Mouse (Mus musculus) cortical plate, adult 2 months (tissue): Measurements from ENCODE around the gene Tcl1b5.

Experiments used
- CTCF ChIP-seq: fragments of 200-500 bp; IDR thresholded peaks from 2 replicates; pipeline ENCODE4 v1.5.1; 2011; ENCODE audit warnings: mild to moderate bottlenecking, control low read depth, low read length; ENCODE audit not compliant: insufficient read depth; ENCODE audit errors: extremely low read depth
- POLR2A ChIP-seq: fragments of 200-500 bp; IDR thresholded peaks from 2 replicates; pipeline ENCODE4 v1.6.1; 2011; ENCODE audit warnings: mild to moderate bottlenecking, low read length, control low read depth; ENCODE audit not compliant: insufficient read depth; ENCODE audit errors: extremely low read depth

GRCm38 (mm10) chr12:105222601-105223319, 46.6 kb downstream of the Tcl1b5 start, which contains the start of gene Tcl1:
- TF ChIP-seq CTCF (no peak), POLR2A (no peak)
